Mouse (Mus musculus) ES-Bruce4 (cell line): ENCODE measurements around the gene E2f2. TPM values are rescaled to one million over a fixed set of nuclear protein-coding genes. Genes with fewer than 3 reads are reported as not detected.

Experiments
- H3K27ac ChIP-seq: 2 replicates; pipeline ENCODE4 v1.5.1; 2012; ENCODE audit warnings: low read length, inconsistent platforms; ENCODE audit not compliant: insufficient read depth
- H3K27me3 ChIP-seq: 2 replicates; pipeline ENCODE4 v1.6.1; 2012; ENCODE audit warnings: mild to moderate bottlenecking, low read length, inconsistent platforms; ENCODE audit not compliant: control insufficient read depth, poor library complexity, insufficient read depth, severe bottlenecking
- H3K36me3 ChIP-seq: 2 replicates; pipeline ENCODE4 v1.6.1; 2012; ENCODE audit warnings: inconsistent platforms, mild to moderate bottlenecking, low read length, moderate library complexity; ENCODE audit not compliant: control insufficient read depth, poor library complexity, insufficient read depth, severe bottlenecking
- H3K4me1 ChIP-seq: one replicate; pipeline ENCODE4 v1.8.1; 2011; ENCODE audit warnings: low read length; ENCODE audit not compliant: control insufficient read depth, insufficient read depth
- H3K4me3 ChIP-seq: 2 replicates; pipeline ENCODE4 v1.5.1; 2011; ENCODE audit warnings: low read depth, mild to moderate bottlenecking, low read length
- H3K9ac ChIP-seq: 2 replicates; pipeline ENCODE4 v1.6.1; 2012; ENCODE audit warnings: low read depth, mild to moderate bottlenecking, inconsistent platforms; ENCODE audit not compliant: poor library complexity, severe bottlenecking
- H3K9me3 ChIP-seq: replicated peaks from 2 replicates; pipeline ENCODE4 v1.6.1; 2012; ENCODE audit warnings: mild to moderate bottlenecking, low read length, inconsistent platforms; ENCODE audit not compliant: control insufficient read depth, poor library complexity, insufficient read depth, severe bottlenecking
- CTCF ChIP-seq: IDR thresholded peaks from one replicate; pipeline ENCODE4 v1.8.1; 2011; ENCODE audit warnings: low read depth, low read length
- EP300 ChIP-seq: IDR thresholded peaks from 2 replicates; pipeline ENCODE4 v1.6.1; 2011; ENCODE audit warnings: low read depth, low read length; ENCODE audit not compliant: insufficient read depth
- POLR2A ChIP-seq: IDR thresholded peaks from one replicate; pipeline ENCODE4 v1.8.1; 2011; ENCODE audit warnings: low read length; ENCODE audit not compliant: insufficient read depth
- polyA plus RNA-seq: library from polyadenylated mRNA; stranded (reverse); fragments of >200 nt; gene quantifications from 2 replicates; pipeline ENCODE4 v1.2.4, GENCODE M21; 2011; ENCODE audit warnings: low read depth; ENCODE audit not compliant: missing spikeins, insufficient read depth, insufficient read length

The E2f2 gene
- polyA plus RNA-seq, 1 experiment: 6.3 TPM

- H3K27ac ChIP-seq: no peak overlapping the region
Observed at GRCm38 (mm10) chr4:136220133-136220775, 48.1 kb downstream of the E2f2 start.

GRCm38 (mm10) chr4:136223549-136224239 lies 51.5 kb downstream of the E2f2 start:
- no peaks in the 10 kb centered on the region for H3K9me3 ChIP-seq
- no peaks in the 10 kb centered on the region for H3K36me3 ChIP-seq
- H3K4me3 ChIP-seq: no peak overlapping the region
- H3K4me1 ChIP-seq: no peaks in the 10 kb centered on the region
- no peak overlapping the region for H3K27ac ChIP-seq
- no peak overlapping the region for H3K9ac ChIP-seq
- no peaks in the 10 kb centered on the region for H3K27me3 ChIP-seq
- TF ChIP-seq EP300 (no peak), CTCF (no peak), POLR2A (no peak)

More at GRCm38 (mm10) chr4:136220133-136220775, 48.1 kb downstream of the E2f2 start:
- Histone ChIP-seq H3K4me3 (peak overlapping the region; percentile 11), H3K4me1 (no peaks in the 10 kb centered on the region), H3K9me3 (no peaks in the 10 kb centered on the region), H3K9ac (no peak overlapping the region), H3K36me3 (no peaks in the 10 kb centered on the region), H3K27me3 (no peaks in the 10 kb centered on the region)
- no peak for TF ChIP-seq EP300
- TF ChIP-seq POLR2A: no peak
- no peak for TF ChIP-seq CTCF

- Histone ChIP-seq H3K9ac (no peak overlapping the region), H3K36me3 (no peaks in the 10 kb centered on the region), H3K27me3 (no peaks in the 10 kb centered on the region), H3K4me1 (no peaks in the 10 kb centered on the region), H3K27ac (no peak overlapping the region), H3K4me3 (no peak overlapping the region), H3K9me3 (no peaks in the 10 kb centered on the region)
- TF ChIP-seq EP300 (no peak), CTCF (no peak), POLR2A (no peak)
Observed at GRCm38 (mm10) chr4:136224240-136224559, 52.0 kb downstream of the E2f2 start.

GRCm38 (mm10) chr4:136224677-136225460 lies 52.7 kb downstream of the E2f2 start:
- Histone ChIP-seq H3K27me3 (no peaks in the 10 kb centered on the region), H3K9me3 (no peaks in the 10 kb centered on the region), H3K9ac (no peak overlapping the region), H3K4me1 (no peaks in the 10 kb centered on the region), H3K36me3 (no peaks in the 10 kb centered on the region), H3K4me3 (no peak overlapping the region), H3K27ac (no peak overlapping the region)
- TF ChIP-seq CTCF: no peak
- no peak for TF ChIP-seq EP300
- TF ChIP-seq POLR2A: no peak

- Histone ChIP-seq H3K4me1 (no peaks in the 10 kb centered on the region), H3K27ac (no peak overlapping the region), H3K9ac (no peak overlapping the region), H3K4me3 (no peak overlapping the region), H3K9me3 (no peaks in the 10 kb centered on the region), H3K36me3 (no peaks in the 10 kb centered on the region), H3K27me3 (no peaks in the 10 kb centered on the region)
- TF ChIP-seq CTCF (no peak), POLR2A (no peak), EP300 (no peak)
Observed at GRCm38 (mm10) chr4:136227408-136227807, 55.2 kb downstream of the E2f2 start.
